Mouse (Mus musculus) MEL (cell line): ENCODE results near the gene Sez6l. TPM values are rescaled to one million over a fixed set of nuclear protein-coding genes. Genes with fewer than 3 reads are reported as not detected.

Experiments
- DNase-seq: peaks from one replicate; pipeline ENCODE4 v3.0.0; 2011; ENCODE audit warnings: low read depth, low spot score
- H3K27ac ChIP-seq: 2 replicates; pipeline ENCODE4 v1.5.1; 2012; ENCODE audit warnings: low read depth, mild to moderate bottlenecking, control low read depth, low read length, moderate library complexity; ENCODE audit not compliant: control insufficient read depth
- H3K27me3 ChIP-seq, 2 experiments: fragments of 150-350 bp in 1 of 2; sonication (generic) in 1 of 2; 2 replicates each; pipeline ENCODE4 v1.6.1; 2012; ENCODE audit warnings: low read length in 2 of 2, mild to moderate bottlenecking in 2 of 2, improper control_type of control experiment in 1 of 2, moderate library complexity in 1 of 2; ENCODE audit not compliant: insufficient read depth in 2 of 2, control insufficient read depth in 1 of 2
- H3K36me3 ChIP-seq, 2 experiments: 2 replicates each; pipeline ENCODE4 v1.6.1; 2012 to 2014; ENCODE audit warnings: low read length in 2 of 2, improper control_type of control experiment in 1 of 2, inconsistent platforms in 1 of 2, mild to moderate bottlenecking in 1 of 2; ENCODE audit not compliant: insufficient read depth in 2 of 2, control insufficient read depth in 1 of 2
- H3K4me1 ChIP-seq, 2 experiments: fragments of 150-350 bp in 1 of 2; sonication (generic) in 1 of 2; 2 replicates each; pipeline ENCODE4 v1.6.1; 2012; ENCODE audit warnings: low read length in 2 of 2, improper control_type of control experiment in 1 of 2, mild to moderate bottlenecking in 1 of 2; ENCODE audit not compliant: insufficient read depth in 2 of 2, control insufficient read depth in 1 of 2
- H3K4me3 ChIP-seq, 2 experiments: fragments of 150-350 bp in 1 of 2; sonication (generic) in 1 of 2; 2 replicates each; pipeline ENCODE4 v1.5.1; 2012; ENCODE audit warnings: low read depth in 2 of 2, low read length in 2 of 2, mild to moderate bottlenecking in 2 of 2, moderate library complexity in 2 of 2, control low read depth in 1 of 2, improper control_type of control experiment in 1 of 2; ENCODE audit not compliant: control insufficient read depth in 1 of 2, insufficient read depth in 1 of 2
- H3K79me2 ChIP-seq: 2 replicates; pipeline ENCODE4 v1.6.1; 2012; ENCODE audit warnings: mild to moderate bottlenecking, low read length, moderate library complexity; ENCODE audit not compliant: control insufficient read depth, poor library complexity, insufficient read depth
- H3K9ac ChIP-seq: 2 replicates; pipeline ENCODE4 v1.6.1; 2012; ENCODE audit warnings: low read depth, mild to moderate bottlenecking, control low read depth, low read length, moderate library complexity; ENCODE audit not compliant: control insufficient read depth, poor library complexity, severe bottlenecking
- H3K9me3 ChIP-seq: fragments of 150-350 bp; sonication (generic); replicated peaks from 2 replicates; pipeline ENCODE4 v1.6.1; 2012; ENCODE audit warnings: mild to moderate bottlenecking, low read length, improper control_type of control experiment, moderate library complexity; ENCODE audit not compliant: insufficient read depth
- CHD1 ChIP-seq: IDR thresholded peaks from 2 replicates; pipeline ENCODE4 v1.6.1; 2012; ENCODE audit warnings: low read depth, mild to moderate bottlenecking, inconsistent platforms, low read length, improper control_type of control experiment
- CHD2 ChIP-seq: IDR thresholded peaks from 2 replicates; pipeline ENCODE4 v1.6.1; 2011; ENCODE audit warnings: low read length, improper control_type of control experiment
- E2F4 ChIP-seq: IDR thresholded peaks from 2 replicates; pipeline ENCODE4 v1.6.1; 2011; ENCODE audit warnings: low read depth, low read length, improper control_type of control experiment, borderline replicate concordance
- ELF1 ChIP-seq: IDR thresholded peaks from 2 replicates; pipeline ENCODE4 v1.6.1; 2014; ENCODE audit warnings: low read depth, mild to moderate bottlenecking, inconsistent platforms, low read length, improper control_type of control experiment, moderate library complexity
- EP300 ChIP-seq, 2 experiments: IDR thresholded peaks; 2 replicates each; pipeline ENCODE4 v1.6.1; 2011; ENCODE audit warnings: improper control_type of control experiment in 2 of 2, low read length in 2 of 2, low read depth in 1 of 2, mild to moderate bottlenecking in 1 of 2
- GABPA ChIP-seq: IDR thresholded peaks from 2 replicates; pipeline ENCODE4 v1.6.1; 2012; ENCODE audit warnings: low read depth, mild to moderate bottlenecking, inconsistent platforms, low read length, improper control_type of control experiment, moderate library complexity
- GATA1 ChIP-seq: IDR thresholded peaks from 2 replicates; pipeline ENCODE4 v1.6.1; 2011; ENCODE audit warnings: low read depth, low read length, improper control_type of control experiment
- KAT2A ChIP-seq: conservative IDR thresholded peaks from 2 replicates; pipeline ENCODE4 v1.6.1; 2012; ENCODE audit warnings: low read depth, low read length, improper control_type of control experiment, inconsistent platforms
- MAFK ChIP-seq: IDR thresholded peaks from 2 replicates; pipeline ENCODE4 v1.6.1; 2011; ENCODE audit warnings: low read depth, mild to moderate bottlenecking, low read length, improper control_type of control experiment, borderline replicate concordance
- MAZ ChIP-seq: IDR thresholded peaks from 2 replicates; pipeline ENCODE4 v1.6.1; 2012; ENCODE audit warnings: low read depth, mild to moderate bottlenecking, inconsistent platforms, low read length, improper control_type of control experiment
- MXI1 ChIP-seq: IDR thresholded peaks from 2 replicates; pipeline ENCODE4 v1.6.1; 2011; ENCODE audit warnings: mild to moderate bottlenecking, low read depth, low read length, improper control_type of control experiment
- MYB ChIP-seq: IDR thresholded peaks from 2 replicates; pipeline ENCODE4 v1.6.1; 2011; ENCODE audit warnings: mild to moderate bottlenecking, low read depth, low read length, improper control_type of control experiment
- MYC ChIP-seq: IDR thresholded peaks from 2 replicates; pipeline ENCODE4 v1.6.1; 2011; ENCODE audit warnings: low read depth, mild to moderate bottlenecking, low read length, improper control_type of control experiment, moderate library complexity
- NELFE ChIP-seq: IDR thresholded peaks from 2 replicates; pipeline ENCODE4 v1.6.1; 2011; ENCODE audit warnings: low read depth, low read length, improper control_type of control experiment
- POLR2AphosphoS5 ChIP-seq: IDR thresholded peaks from 2 replicates; pipeline ENCODE4 v1.6.1; 2012; ENCODE audit warnings: low read depth, borderline replicate concordance, mild to moderate bottlenecking, inconsistent platforms, low read length, moderate library complexity, mixed read lengths
- RCOR1 ChIP-seq: IDR thresholded peaks from 2 replicates; pipeline ENCODE4 v1.6.1; 2012; ENCODE audit warnings: low read depth, mild to moderate bottlenecking, inconsistent platforms, low read length, improper control_type of control experiment
- SMC3 ChIP-seq: IDR thresholded peaks from 2 replicates; pipeline ENCODE4 v1.6.1; 2011; ENCODE audit warnings: low read depth, low read length, improper control_type of control experiment
- TAL1 ChIP-seq: IDR thresholded peaks from 2 replicates; pipeline ENCODE4 v1.6.1; 2012; ENCODE audit warnings: mild to moderate bottlenecking, inconsistent platforms, low read length, moderate library complexity, mixed read lengths
- UBTF ChIP-seq: IDR thresholded peaks from 2 replicates; pipeline ENCODE4 v1.6.1; 2012; ENCODE audit warnings: low read depth, mild to moderate bottlenecking, inconsistent platforms, low read length, improper control_type of control experiment, moderate library complexity, borderline replicate concordance; ENCODE audit not compliant: insufficient read depth
- USF1 ChIP-seq: IDR thresholded peaks from 2 replicates; pipeline ENCODE4 v1.6.1; 2014; ENCODE audit warnings: low read depth, mild to moderate bottlenecking, inconsistent platforms, low read length, improper control_type of control experiment, moderate library complexity
- USF2 ChIP-seq, 2 experiments: IDR thresholded peaks; 2 replicates each; pipeline ENCODE4 v1.6.1; 2011 to 2012; ENCODE audit warnings: improper control_type of control experiment in 2 of 2, low read length in 2 of 2, borderline replicate concordance in 1 of 2, inconsistent platforms in 1 of 2, low read depth in 1 of 2, mild to moderate bottlenecking in 1 of 2; ENCODE audit not compliant: insufficient read depth in 1 of 2
- polyA plus RNA-seq, 2 experiments: library from polyadenylated mRNA; stranded (reverse) in 1 of 2; unstranded in 1 of 2; fragments of >175 nt in 1 of 2; fragments of >200 nt in 1 of 2; gene quantifications; 2 replicates each; pipeline versions ENCODE4 v1.2.1 to v1.2.4; 2012; ENCODE audit warnings: low replicate concordance in 2 of 2, low read depth in 1 of 2; ENCODE audit not compliant: insufficient read length in 2 of 2, insufficient read depth in 1 of 2, missing spikeins in 1 of 2
- total RNA-seq: library from RNA; depleted of rRNA; stranded (reverse); fragments of 300-350 nt; gene quantifications from 2 replicates; pipeline ENCODE4 v1.2.3, GENCODE M21; 2012

Sez6l gene
- total and polyA plus RNA-seq, 3 experiments, result not detected

GRCm38 (mm10) chr5:112607119-112607518 is 30.1 kb upstream of the Sez6l start:
- H3K4me1 ChIP-seq, result no peaks in the 10 kb centered on the region
- TF ChIP-seq CHD1, result no peak
- TF ChIP-seq USF1, result no peak
- no peak for TF ChIP-seq MAZ
- TF ChIP-seq GATA1, result no peak
- no peak for TF ChIP-seq MYB
- no peak for TF ChIP-seq TAL1
- no peak for TF ChIP-seq ELF1
- TF ChIP-seq RCOR1, result no peak
- TF ChIP-seq UBTF, result no peak
- TF ChIP-seq USF2 (IDR thresholded peaks at IDR 0.05; ENCODE audit: borderline replicate concordance in 1 of 2, insufficient read depth in 1 of 2, low read depth in 1 of 2, low read length in 2 of 2), result no peak
- no peak for TF ChIP-seq POLR2AphosphoS5
- no peak for TF ChIP-seq NELFE
- TF ChIP-seq MXI1, result no peak
- TF ChIP-seq MYC, result no peak
- no peaks in the 10 kb centered on the region for H3K27me3 ChIP-seq
- no peak for DNase-seq
- no peaks in the 10 kb centered on the region for H3K79me2 ChIP-seq
- no peaks in the 10 kb centered on the region for H3K9me3 ChIP-seq
- no peak overlapping the region for H3K4me3 ChIP-seq
- no peaks in the 10 kb centered on the region for H3K36me3 ChIP-seq
- no peak overlapping the region for H3K27ac ChIP-seq
- H3K9ac ChIP-seq, result no peak overlapping the region

- Histone ChIP-seq H3K36me3 (no peaks in the 10 kb centered on the region), H3K4me1 (no peaks in the 10 kb centered on the region), H3K9ac (no peak overlapping the region), H3K27me3 (no peaks in the 10 kb centered on the region), H3K4me3 (no peak overlapping the region), H3K9me3 (no peaks in the 10 kb centered on the region), H3K79me2 (no peaks in the 10 kb centered on the region), H3K27ac (no peak overlapping the region)
- no peak for DNase-seq
- TF ChIP-seq MYC, result no peak
- TF ChIP-seq MAZ, result no peak
- no peak for TF ChIP-seq KAT2A
- no peak for TF ChIP-seq CHD1
- TF ChIP-seq E2F4, result no peak
- no peak for TF ChIP-seq MAFK
- no peak for TF ChIP-seq TAL1
- no peak for TF ChIP-seq GABPA
- TF ChIP-seq SMC3, result no peak
- no peak for TF ChIP-seq RCOR1
- TF ChIP-seq CHD2, result no peak
- no peak for TF ChIP-seq EP300 (IDR thresholded peaks at IDR 0.05; ENCODE audit: low read depth in 1 of 2, low read length in 2 of 2)
- TF ChIP-seq MXI1, result no peak
- TF ChIP-seq ELF1, result no peak
Observed at GRCm38 (mm10) chr5:112605371-112605770, 28.4 kb upstream of the Sez6l start.
